32 mouse cellular contexts compared by ENCODE assay signal in genomic region chr3:96632058-96632457, GRCm38 (mm10). TPM values are rescaled to one million over a fixed set of nuclear protein-coding genes. Genes with fewer than 3 reads are reported as not detected.
"Had no signal": no experiment of that assay in that cellular context is flagged by ENCODE, and none has a peak within 500 bp of the region (broad histone marks: within the 10 kb centered on the region; RNA-seq: fewer than 3 reads in every experiment).

No protein-coding gene starts in this region.

- H3K9ac ChIP-seq: limb, embryonic 12.5 days; limb, embryonic 13.5 days; limb, embryonic 15.5 days; liver, embryonic 13.5 days; liver, embryonic 14.5 days; liver, embryonic 15.5 days; liver, postnatal 0 days; lung, embryonic 14.5 days; lung, embryonic 15.5 days; midbrain, embryonic 12.5 days; midbrain, embryonic 13.5 days; midbrain, embryonic 15.5 days; neural tube, embryonic 12.5 days had no signal

- H3K4me3 ChIP-seq: limb, embryonic 12.5 days; limb, embryonic 15.5 days; liver, embryonic 12.5 days; liver, embryonic 13.5 days; liver, embryonic 15.5 days; lung, embryonic 15.5 days; megakaryocyte, embryonic 14.5 days; midbrain, embryonic 10.5 days; midbrain, embryonic 12.5 days; midbrain, embryonic 13.5 days; midbrain, embryonic 15.5 days; myocyte; neural tube, embryonic 12.5 days had no signal

- DNase-seq: left cerebral cortex, postnatal 4 days; liver; liver, embryonic 13.5 days; liver, postnatal 0 days; lung, adult 18-20 months; lung, adult 2 months; lung, embryonic 14.5 days; lung, postnatal 10 days; lung, postnatal 14 days; lung, postnatal 36 days; lung, postnatal 4 days; midbrain, embryonic 14.5 days had no signal

- H3K27me3 ChIP-seq: limb, embryonic 12.5 days; limb, embryonic 13.5 days; limb, embryonic 15.5 days; liver, embryonic 12.5 days; liver, embryonic 13.5 days; liver, embryonic 15.5 days; lung, embryonic 15.5 days; megakaryocyte, embryonic 14.5 days; midbrain, embryonic 12.5 days; midbrain, embryonic 13.5 days; midbrain, embryonic 15.5 days; neural tube, embryonic 12.5 days had no signal

- H3K9me3 ChIP-seq: limb, embryonic 10.5 days; limb, embryonic 12.5 days; limb, embryonic 13.5 days; limb, embryonic 15.5 days; liver, embryonic 12.5 days; liver, embryonic 13.5 days; liver, embryonic 15.5 days; lung, embryonic 15.5 days; megakaryocyte, embryonic 14.5 days; midbrain, embryonic 10.5 days; midbrain, embryonic 12.5 days; midbrain, embryonic 13.5 days; midbrain, embryonic 15.5 days; neural tube, embryonic 12.5 days had no signal

- H3K27ac ChIP-seq: limb, embryonic 10.5 days; limb, embryonic 12.5 days; limb, embryonic 13.5 days; limb, embryonic 15.5 days; liver, embryonic 12.5 days; liver, embryonic 13.5 days; liver, embryonic 14.5 days; liver, embryonic 15.5 days; lung, embryonic 15.5 days; macrophage; midbrain, embryonic 10.5 days; midbrain, embryonic 12.5 days; midbrain, embryonic 13.5 days; midbrain, embryonic 15.5 days; neural tube, embryonic 12.5 days had no signal

RNA-seq across cellular contexts. Expression of gene Gm42957, which starts 3.2 kb away (rescaled TPM):
- total RNA-seq: monocyte, adult 5-6 weeks had no signal
- polyA plus RNA-seq: liver, adult 2 months; liver, embryonic 15.5 days; liver, postnatal 0 days; lung, postnatal 0 days; macrophage; midbrain, embryonic 12.5 days; midbrain, embryonic 14.5 days; neural tube, embryonic 11.5 days had no signal
